Mouse (Mus musculus) small intestine, adult 2 months (tissue): ENCODE measurements at regions not wholly inside any gene's neighbourhood (a gene's known extent, or its start where the extent isn't known, plus 50 kb on each side); places are given as distances from the start of the nearest gene placed in this dataset.

Experiments used
- CTCF ChIP-seq: fragments of 200-500 bp; IDR thresholded peaks from 2 replicates; pipeline ENCODE4 v1.5.1; 2012; ENCODE audit warnings: low read depth, mild to moderate bottlenecking, control low read depth, inconsistent platforms, low read length, moderate library complexity, mixed read lengths; ENCODE audit not compliant: insufficient replicate concordance, insufficient read length; ENCODE audit errors: extremely low read depth
- POLR2A ChIP-seq: fragments of 200-500 bp; IDR thresholded peaks from 2 replicates; pipeline ENCODE4 v1.6.1; 2012; ENCODE audit warnings: low read depth, mild to moderate bottlenecking, control low read depth, inconsistent platforms, low read length, moderate library complexity

GRCm38 (mm10) chr9:61620105-61620504 is 247.9 kb downstream of the Tle3 start:
- TF ChIP-seq POLR2A (no peak), CTCF (no peak)
